Mouse (Mus musculus): ENCODE data around the gene Tgm5.
"Not testable (repeated sequence)": the region's sequence is repeated elsewhere in the genome, so short reads cannot be mapped to it uniquely, and the experiment has no call there.

DNA sequence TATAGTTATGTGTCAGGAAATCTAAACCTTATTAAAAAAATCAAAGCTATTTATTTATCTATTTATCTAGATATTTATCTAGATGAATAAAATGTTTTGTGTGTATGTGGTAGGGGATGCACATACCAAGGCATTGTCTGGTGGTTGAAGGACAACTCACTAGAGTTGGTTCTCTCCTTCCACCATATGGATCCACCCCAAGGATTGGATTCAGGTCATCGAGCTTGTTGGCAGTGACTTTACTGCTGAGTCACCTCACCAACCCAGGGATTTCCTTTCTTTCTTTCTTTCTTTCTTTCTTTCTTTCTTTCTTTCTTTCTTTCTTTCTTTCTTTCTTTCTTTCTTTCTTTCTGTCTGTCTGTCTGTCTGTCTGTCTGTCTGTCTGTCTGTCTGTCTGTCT, 89.0 kb downstream of the Tgm5 start:
- not testable (repeated sequence) for TF ChIP-seq CTCF (IDR thresholded peaks at IDR 0.05; ENCODE audit: low read depth, low read length); GATA1 (IDR thresholded peaks at IDR 0.05; ENCODE audit: borderline replicate concordance, low read length); TAL1 (conservative IDR thresholded peaks at IDR 0.05; ENCODE audit: low read depth, low read length)

Measured in G1E (cell line).